Mouse (Mus musculus): ENCODE measurements around the gene Olfr559.

DNA sequence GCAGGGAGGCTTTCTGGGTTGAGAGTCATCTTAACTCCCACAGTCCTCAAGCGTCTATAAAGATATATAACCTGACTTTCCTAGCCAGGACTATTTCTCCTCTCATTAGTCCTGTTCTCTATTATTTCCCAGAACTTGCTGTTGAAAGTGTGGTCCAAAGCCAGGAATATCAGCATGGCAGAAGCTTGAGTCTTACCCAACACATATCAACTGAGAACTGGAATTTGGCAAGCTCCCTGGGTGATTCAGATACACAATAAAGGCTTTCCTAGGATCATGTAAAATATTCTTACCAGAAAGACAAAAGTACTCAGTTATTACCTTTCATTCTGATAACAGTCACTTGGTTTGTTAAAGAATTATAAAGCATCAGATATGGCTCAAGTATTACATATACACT, 45.4 kb downstream of the Olfr559 start:
- TF ChIP-seq POLR2A (IDR thresholded peaks at IDR 0.05; ENCODE audit: low read depth, low read length) (no peak), CTCF (conservative IDR thresholded peaks at IDR 0.05; ENCODE audit: insufficient read depth, insufficient read length, low read depth, low read length) (no peak)
